Mouse (Mus musculus): ENCODE data around the gene Parp4.

GRCm38 (mm10) chr14:56554716-56555115 lies 20.7 kb upstream of the Parp4 start:
- TF ChIP-seq CTCF (IDR thresholded peaks at IDR 0.05; ENCODE audit: borderline replicate concordance, extremely low read depth, insufficient read depth, insufficient read length) (no peak), POLR2A (IDR thresholded peaks at IDR 0.05; ENCODE audit: borderline replicate concordance, extremely low read depth, insufficient read depth, insufficient read length, poor library complexity, severe bottlenecking) (no peak)
